Mouse (Mus musculus): ENCODE measurements at regions not wholly inside any gene's neighbourhood (a gene's known extent, or its start where the extent isn't known, plus 50 kb on each side); places are given as distances from the start of the nearest gene placed in this dataset.
A peak's percentile ranks its signal among the peaks of the same experiment; 100 is the strongest.

GRCm38 (mm10) chr2:10923984-10924383 lies 247.9 kb upstream of the Prkcq start:
- ATAC-seq: no peak
- WGBS: 78% methylated on average over 4 of the region's 4 CpGs

GRCm38 (mm10) chr2:10925361-10925760 lies 246.5 kb upstream of the Prkcq start:
- WGBS: 59% methylated on average over 7 of the region's 7 CpGs
- ATAC-seq (no peak), DNase-seq (ENCODE audit: low spot score) (no peak)
- Histone ChIP-seq H3K27ac (no peak overlapping the region), H3K36me3 (ENCODE audit: insufficient read depth, low read length) (no peaks in the 10 kb centered on the region), H3K9ac (replicated peaks; ENCODE audit: low read length) (no peak overlapping the region), H3K4me2 (ENCODE audit: low read depth, low read length) (no peak overlapping the region), H3K27me3 (ENCODE audit: insufficient read depth, low read length) (no peaks in the 10 kb centered on the region), H3K4me3 (ENCODE audit: low read length) (no peak overlapping the region), H3K9me3 (ENCODE audit: low read length) (no peaks in the 10 kb centered on the region), H3K4me1 (ENCODE audit: insufficient read depth, low read length) (0 out of 2 replicates have a peak, but pooled peaks cover 3% of the 10 kb centered on the region)
- no peak for TF ChIP-seq CTCF (IDR thresholded peaks at IDR 0.05; ENCODE audit: low read depth)

More at GRCm38 (mm10) chr2:10923984-10924383, 247.9 kb upstream of the Prkcq start:
- H3K27ac ChIP-seq: no peak overlapping the region
- H3K27me3 ChIP-seq (ENCODE audit: insufficient read depth, low read length): no peaks in the 10 kb centered on the region
- no peaks in the 10 kb centered on the region for H3K36me3 ChIP-seq (ENCODE audit: insufficient read depth, low read length)
- 0 out of 2 replicates have a peak, but pooled peaks cover 3% of the 10 kb centered on the region for H3K4me1 ChIP-seq (ENCODE audit: insufficient read depth, low read length)
- no peak for DNase-seq (ENCODE audit: low spot score)
- H3K9ac ChIP-seq (replicated peaks; ENCODE audit: low read length): no peak overlapping the region
- TF ChIP-seq CTCF (IDR thresholded peaks at IDR 0.05; ENCODE audit: low read depth): no peak
- H3K4me3 ChIP-seq (ENCODE audit: low read length): no peak overlapping the region
- H3K9me3 ChIP-seq (ENCODE audit: low read length): no peaks in the 10 kb centered on the region
- no peak overlapping the region for H3K4me2 ChIP-seq (ENCODE audit: low read depth, low read length)

GRCm38 (mm10) chr2:10937405-10937804 lies 234.5 kb upstream of the Prkcq start:
- Histone ChIP-seq H3K36me3 (ENCODE audit: insufficient read depth, low read length) (no peaks in the 10 kb centered on the region), H3K4me2 (ENCODE audit: low read depth, low read length) (no peak overlapping the region), H3K9me3 (ENCODE audit: low read length) (no peaks in the 10 kb centered on the region), H3K9ac (replicated peaks; ENCODE audit: low read length) (no peak overlapping the region), H3K27ac (no peak overlapping the region), H3K4me3 (ENCODE audit: low read length) (no peak overlapping the region), H3K27me3 (ENCODE audit: insufficient read depth, low read length) (no peaks in the 10 kb centered on the region), H3K4me1 (ENCODE audit: insufficient read depth, low read length) (no peaks in the 10 kb centered on the region)
- WGBS: 42% methylated on average over 1 of the region's 1 CpGs
- DNase-seq (ENCODE audit: low spot score) (peak; percentile 25), ATAC-seq (no peak)
- TF ChIP-seq CTCF (IDR thresholded peaks at IDR 0.05; ENCODE audit: low read depth): no peak

- WGBS: 81% methylated on average over 7 of the region's 7 CpGs
- H3K9ac ChIP-seq (replicated peaks; ENCODE audit: low read length): no peak overlapping the region
These were observed 206.7 kb upstream of the Prkcq start for GRCm38 (mm10) chr2:10965224-10965623.

GRCm38 (mm10) chr2:10966891-10967290 lies 205.0 kb upstream of the Prkcq start:
- no peaks in the 10 kb centered on the region for H3K27me3 ChIP-seq (ENCODE audit: insufficient read depth, low read length)
- DNase-seq (ENCODE audit: low spot score): no peak
- no peak overlapping the region for H3K9ac ChIP-seq (replicated peaks; ENCODE audit: low read length)
- H3K27ac ChIP-seq: no peak overlapping the region
- 82% methylated on average over 2 of the region's 2 CpGs for WGBS
- H3K36me3 ChIP-seq (ENCODE audit: insufficient read depth, low read length): no peaks in the 10 kb centered on the region
- no peak overlapping the region for H3K4me2 ChIP-seq (ENCODE audit: low read depth, low read length)
- no peak overlapping the region for H3K4me3 ChIP-seq (ENCODE audit: low read length)
- no peaks in the 10 kb centered on the region for H3K9me3 ChIP-seq (ENCODE audit: low read length)
- H3K4me1 ChIP-seq (ENCODE audit: insufficient read depth, low read length): no peaks in the 10 kb centered on the region
- no peak for TF ChIP-seq CTCF (IDR thresholded peaks at IDR 0.05; ENCODE audit: low read depth)
- no peak for ATAC-seq

More at GRCm38 (mm10) chr2:10965224-10965623, 206.7 kb upstream of the Prkcq start:
- ATAC-seq (no peak), DNase-seq (ENCODE audit: low spot score) (no peak)
- Histone ChIP-seq H3K4me1 (ENCODE audit: insufficient read depth, low read length) (no peaks in the 10 kb centered on the region), H3K27me3 (ENCODE audit: insufficient read depth, low read length) (no peaks in the 10 kb centered on the region), H3K36me3 (ENCODE audit: insufficient read depth, low read length) (no peaks in the 10 kb centered on the region), H3K9me3 (ENCODE audit: low read length) (no peaks in the 10 kb centered on the region), H3K4me2 (ENCODE audit: low read depth, low read length) (no peak overlapping the region), H3K4me3 (ENCODE audit: low read length) (no peak overlapping the region), H3K27ac (no peak overlapping the region)
- no peak for TF ChIP-seq CTCF (IDR thresholded peaks at IDR 0.05; ENCODE audit: low read depth)

GRCm38 (mm10) chr2:10969111-10969689 lies 202.7 kb upstream of the Prkcq start:
- H3K27ac ChIP-seq: no peak overlapping the region
- 51% methylated on average over 10 of the region's 10 CpGs for WGBS
- H3K4me2 ChIP-seq (ENCODE audit: low read depth, low read length): peak overlapping the region; percentile 27; the same call in 1 of the 2 replicates
- no peak for ATAC-seq
- H3K27me3 ChIP-seq (ENCODE audit: insufficient read depth, low read length): no peaks in the 10 kb centered on the region
- TF ChIP-seq CTCF (IDR thresholded peaks at IDR 0.05; ENCODE audit: low read depth): no peak
- peak; percentile 14 for DNase-seq (ENCODE audit: low spot score)
- H3K4me3 ChIP-seq (ENCODE audit: low read length): no peak overlapping the region
- no peaks in the 10 kb centered on the region for H3K4me1 ChIP-seq (ENCODE audit: insufficient read depth, low read length)
- H3K36me3 ChIP-seq (ENCODE audit: insufficient read depth, low read length): no peaks in the 10 kb centered on the region
- H3K9me3 ChIP-seq (ENCODE audit: low read length): no peaks in the 10 kb centered on the region
- no peak overlapping the region for H3K9ac ChIP-seq (replicated peaks; ENCODE audit: low read length)

- Histone ChIP-seq H3K36me3 (ENCODE audit: insufficient read depth, low read length) (no peaks in the 10 kb centered on the region), H3K4me2 (ENCODE audit: low read depth, low read length) (no peak overlapping the region), H3K4me3 (ENCODE audit: low read length) (no peak overlapping the region), H3K27ac (no peak overlapping the region), H3K9ac (replicated peaks; ENCODE audit: low read length) (no peak overlapping the region), H3K27me3 (ENCODE audit: insufficient read depth, low read length) (no peaks in the 10 kb centered on the region), H3K9me3 (ENCODE audit: low read length) (no peaks in the 10 kb centered on the region), H3K4me1 (ENCODE audit: insufficient read depth, low read length) (no peaks in the 10 kb centered on the region)
- WGBS: 64% methylated on average over 3 of the region's 3 CpGs
- DNase-seq (ENCODE audit: low spot score): peak; percentile 10
- TF ChIP-seq CTCF (IDR thresholded peaks at IDR 0.05; ENCODE audit: low read depth): no peak
- no peak for ATAC-seq
These were observed 199.9 kb upstream of the Prkcq start for GRCm38 (mm10) chr2:10972051-10972450.
